Mouse (Mus musculus) intestine, embryonic 15.5 days (tissue): Measurements from ENCODE around the gene Fhod1. TPM values are rescaled to one million over a fixed set of nuclear protein-coding genes. Genes with fewer than 3 reads are reported as not detected.
A peak's percentile ranks its signal among the peaks of the same experiment; 100 is the strongest.

Experiments
- ATAC-seq: fragments of 200-750 bp; cut with Nextera tagmentation; 2 replicates; pipeline ENCODE4 v1.8.0; 2017; ENCODE audit warnings: moderate TSS enrichment, moderate library complexity
- H3K27ac ChIP-seq: fragments of 300-500 bp; sonication (generic); 2 replicates; pipeline ENCODE4 v1.5.1; 2015; ENCODE audit warnings: mild to moderate bottlenecking, inconsistent platforms
- H3K27me3 ChIP-seq: fragments of 300-500 bp; sonication (generic); replicated peaks from 2 replicates; pipeline ENCODE4 v1.6.1; 2015; ENCODE audit warnings: inconsistent platforms
- H3K36me3 ChIP-seq: fragments of 300-500 bp; sonication (generic); 2 replicates; pipeline ENCODE4 v1.6.1; 2015; ENCODE audit warnings: inconsistent platforms
- H3K4me1 ChIP-seq: fragments of 300-500 bp; sonication (generic); replicated peaks from 2 replicates; pipeline ENCODE4 v1.6.1; 2015; ENCODE audit warnings: inconsistent platforms
- H3K4me2 ChIP-seq: fragments of 300-500 bp; sonication (generic); replicated peaks from 2 replicates; pipeline ENCODE4 v1.6.1; 2015; ENCODE audit warnings: mild to moderate bottlenecking, inconsistent platforms
- H3K4me3 ChIP-seq: fragments of 300-500 bp; sonication (generic); replicated peaks from 2 replicates; pipeline ENCODE4 v1.5.1; 2015; ENCODE audit warnings: inconsistent platforms
- H3K9ac ChIP-seq: fragments of 300-500 bp; sonication (generic); 2 replicates; pipeline ENCODE4 v1.6.1; 2015; ENCODE audit warnings: inconsistent platforms
- H3K9me3 ChIP-seq: fragments of 300-500 bp; sonication (generic); 2 replicates; pipeline ENCODE4 v1.6.1; 2016; ENCODE audit warnings: inconsistent platforms
- WGBS: fragments of 180-500 bp; shearing (Covaris S2); methylation state at CpG from one replicate; pipeline ENCODE4 v1.1.7; 2015; 5-methylcytosine and 5-hydroxymethylcytosine counted together
- polyA plus RNA-seq: library from polyadenylated mRNA; unstranded; fragments of >200 nt; fragmentation: Nextera tagmentation; extraction: Ambion mirVana; gene quantifications from 2 replicates; pipeline ENCODE4 v1.2.1, GENCODE M21; 2015

The Fhod1 gene
- polyA plus RNA-seq, 1 experiment from 2014 or later: 1.3 TPM

- Histone ChIP-seq H3K9me3 (no peaks in the 10 kb centered on the region), H3K4me2 (no peak overlapping the region; the same call in 1 of the 2 replicates), H3K36me3 (no peaks in the 10 kb centered on the region), H3K27me3 (no peaks in the 10 kb centered on the region), H3K4me3 (no peak overlapping the region), H3K9ac (no peak overlapping the region), H3K27ac (peak overlapping the region; percentile 58; the same call in 1 of the 2 replicates), H3K4me1 (peaks cover 14% of the 10 kb centered on the region)
- 57% methylated on average over 12 of the region's 12 CpGs for WGBS
- 0 out of 2 replicates have a peak, but pooled peaks have one; percentile 50 for ATAC-seq
Measured at GRCm38 (mm10) chr8:105361751-105362702, 14.3 kb upstream of the Fhod1 start.

- peak; percentile 44; the same call in 1 of the 2 replicates for ATAC-seq
- no peaks in the 10 kb centered on the region for H3K9me3 ChIP-seq
- H3K4me2 ChIP-seq: no peak overlapping the region
- H3K36me3 ChIP-seq: no peaks in the 10 kb centered on the region
- WGBS: 53% methylated on average over 4 of the region's 4 CpGs
- H3K9ac ChIP-seq: no peak overlapping the region
- H3K4me3 ChIP-seq: no peak overlapping the region
- peaks cover 21% of the 10 kb centered on the region for H3K4me1 ChIP-seq
- H3K27ac ChIP-seq: no peak overlapping the region
- no peaks in the 10 kb centered on the region for H3K27me3 ChIP-seq
Measured at GRCm38 (mm10) chr8:105359646-105360045, 11.9 kb upstream of the Fhod1 start.

GRCm38 (mm10) chr8:105359208-105359607 lies 11.5 kb upstream of the Fhod1 start:
- H3K36me3 ChIP-seq: no peaks in the 10 kb centered on the region
- 63% methylated on average over 15 of the region's 15 CpGs for WGBS
- ATAC-seq: no peak
- H3K9me3 ChIP-seq: no peaks in the 10 kb centered on the region
- H3K4me2 ChIP-seq: no peak overlapping the region
- H3K9ac ChIP-seq: no peak overlapping the region
- no peak overlapping the region for H3K4me3 ChIP-seq
- no peak overlapping the region for H3K27ac ChIP-seq
- no peaks in the 10 kb centered on the region for H3K27me3 ChIP-seq
- H3K4me1 ChIP-seq: peaks cover 21% of the 10 kb centered on the region

GRCm38 (mm10) chr8:105356681-105357080 lies 8.9 kb upstream of the Fhod1 start:
- H3K4me3 ChIP-seq: no peak overlapping the region
- no peaks in the 10 kb centered on the region for H3K36me3 ChIP-seq
- 87% methylated on average over 14 of the region's 14 CpGs for WGBS
- H3K4me1 ChIP-seq: peaks cover 8% of the 10 kb centered on the region; the same call in 1 of the 2 replicates
- no peak overlapping the region for H3K4me2 ChIP-seq
- ATAC-seq: no peak
- no peaks in the 10 kb centered on the region for H3K27me3 ChIP-seq
- H3K9me3 ChIP-seq: no peaks in the 10 kb centered on the region
- H3K27ac ChIP-seq: no peak overlapping the region
- no peak overlapping the region for H3K9ac ChIP-seq

- ATAC-seq: 0 out of 2 replicates have a peak, but pooled peaks have one; percentile 3
- Histone ChIP-seq H3K9ac (no peak overlapping the region), H3K4me2 (no peak overlapping the region), H3K9me3 (no peaks in the 10 kb centered on the region), H3K4me3 (no peak overlapping the region), H3K4me1 (peaks cover 7% of the 10 kb centered on the region; the same call in 1 of the 2 replicates), H3K36me3 (no peaks in the 10 kb centered on the region), H3K27ac (no peak overlapping the region), H3K27me3 (0 out of 2 replicates have a peak, but pooled peaks cover under 1% of the 10 kb centered on the region)
- WGBS: 73% methylated on average over 26 of the region's 26 CpGs
Measured at GRCm38 (mm10) chr8:105355179-105356024, 7.6 kb upstream of the Fhod1 start.

- no peak overlapping the region for H3K27ac ChIP-seq
Measured at GRCm38 (mm10) chr8:105354549-105354948, 6.8 kb upstream of the Fhod1 start.

GRCm38 (mm10) chr8:105353583-105354135 lies 5.9 kb upstream of the Fhod1 start:
- no peak for ATAC-seq
- WGBS: 85% methylated on average over 8 of the region's 8 CpGs
- peaks cover 17% of the 10 kb centered on the region for H3K4me1 ChIP-seq

More at GRCm38 (mm10) chr8:105354549-105354948, 6.8 kb upstream of the Fhod1 start:
- Histone ChIP-seq H3K36me3 (no peaks in the 10 kb centered on the region), H3K4me1 (peaks cover 12% of the 10 kb centered on the region), H3K4me2 (no peak overlapping the region), H3K9me3 (no peaks in the 10 kb centered on the region), H3K27me3 (peaks cover 5% of the 10 kb centered on the region; the same call in 1 of the 2 replicates), H3K4me3 (no peak overlapping the region), H3K9ac (no peak overlapping the region)
- peak; percentile 57 for ATAC-seq
- 81% methylated on average over 4 of the region's 4 CpGs for WGBS

GRCm38 (mm10) chr8:105350186-105350585 lies 2.4 kb upstream of the Fhod1 start:
- H3K36me3 ChIP-seq: no peaks in the 10 kb centered on the region
- H3K9me3 ChIP-seq: no peaks in the 10 kb centered on the region
- no peak overlapping the region for H3K27ac ChIP-seq
- H3K4me2 ChIP-seq: peak overlapping the region; percentile 98
- 47% methylated on average over 7 of the region's 7 CpGs for WGBS
- H3K4me1 ChIP-seq: peaks cover 33% of the 10 kb centered on the region
- peaks cover 10% of the 10 kb centered on the region; the same call in 1 of the 2 replicates for H3K27me3 ChIP-seq
- H3K4me3 ChIP-seq: no peak overlapping the region
- H3K9ac ChIP-seq: no peak overlapping the region
- no peak for ATAC-seq

More at GRCm38 (mm10) chr8:105353583-105354135, 5.9 kb upstream of the Fhod1 start:
- H3K9me3 ChIP-seq: no peaks in the 10 kb centered on the region
- no peak overlapping the region for H3K4me3 ChIP-seq
- H3K4me2 ChIP-seq: no peak overlapping the region
- H3K9ac ChIP-seq: no peak overlapping the region
- no peaks in the 10 kb centered on the region for H3K36me3 ChIP-seq
- peaks cover 8% of the 10 kb centered on the region; the same call in 1 of the 2 replicates for H3K27me3 ChIP-seq
- H3K27ac ChIP-seq: no peak overlapping the region

GRCm38 (mm10) chr8:105349096-105349771 lies 1.5 kb upstream of the Fhod1 start:
- H3K27me3 ChIP-seq: peaks cover 10% of the 10 kb centered on the region; the same call in 1 of the 2 replicates
- under 1% methylated on average over 47 of the region's 48 CpGs for WGBS
- H3K27ac ChIP-seq: no peak overlapping the region
- H3K9me3 ChIP-seq: no peaks in the 10 kb centered on the region
- peaks cover 39% of the 10 kb centered on the region for H3K4me1 ChIP-seq
- H3K4me3 ChIP-seq: peak overlapping the region; percentile 74
- no peak for ATAC-seq
- H3K4me2 ChIP-seq: peak overlapping the region; percentile 98
- H3K36me3 ChIP-seq: no peaks in the 10 kb centered on the region
- H3K9ac ChIP-seq: peak overlapping the region; percentile 59

- Histone ChIP-seq H3K27ac (peak within 1 kb of the TSS; percentile 92), H3K4me3 (peak within 1 kb of the TSS; percentile 74), H3K36me3 (no peaks in the 10 kb centered on the region), H3K9ac (peak within 1 kb of the TSS; percentile 66), H3K27me3 (peaks cover 10% of the 10 kb centered on the region; the same call in 1 of the 2 replicates), H3K4me1 (peaks cover 40% of the 10 kb centered on the region), H3K4me2 (peak within 1 kb of the TSS; percentile 98), H3K9me3 (no peaks in the 10 kb centered on the region)
- under 1% methylated on average over 34 of the region's 34 CpGs for WGBS
- peak; percentile 11; the same call in 1 of the 2 replicates for ATAC-seq
Measured at GRCm38 (mm10) chr8:105348450-105349095, 820 bp upstream of the Fhod1 start, which contains the start of gene Slc9a5. TSS of gene Slc9a5 (plus strand) at chr8:105348843.
